Mouse (Mus musculus) lung, postnatal 0 days (tissue): ENCODE measurements around the gene Wbp2. TPM values are rescaled to one million over a fixed set of nuclear protein-coding genes. Genes with fewer than 3 reads are reported as not detected.

Source experiments
- ATAC-seq: fragments of 200-750 bp; cut with Nextera tagmentation; 2 replicates; pipeline ENCODE4 v1.8.0; 2017; ENCODE audit warnings: moderate library complexity
- DNase-seq: peaks from one replicate; pipeline ENCODE4 v3.0.0-alpha.2; 2016; ENCODE audit warnings: low spot score
- H3K27ac ChIP-seq: fragments of 300-500 bp; sonication (generic); 2 replicates; pipeline ENCODE4 v1.5.1; 2014; ENCODE audit warnings: antibody characterized with exemption, mild to moderate bottlenecking, low read length, mixed read lengths
- H3K27me3 ChIP-seq: fragments of 300-500 bp; sonication (generic); replicated peaks from 2 replicates; pipeline ENCODE4 v1.6.1; 2014; ENCODE audit warnings: low read length, mixed read lengths; ENCODE audit not compliant: insufficient read depth
- H3K36me3 ChIP-seq: fragments of 300-500 bp; sonication (generic); 2 replicates; pipeline ENCODE4 v1.6.1; 2014; ENCODE audit warnings: low read length, mixed read lengths; ENCODE audit not compliant: insufficient read depth
- H3K4me1 ChIP-seq: fragments of 300-500 bp; sonication (generic); 2 replicates; pipeline ENCODE4 v1.6.1; 2014; ENCODE audit warnings: antibody characterized with exemption, low read depth, low read length, mixed read lengths; ENCODE audit not compliant: insufficient read depth
- H3K4me2 ChIP-seq: fragments of 300-500 bp; sonication (generic); replicated peaks from 2 replicates; pipeline ENCODE4 v1.6.1; 2014; ENCODE audit warnings: low read depth, mild to moderate bottlenecking, low read length, moderate library complexity, mixed read lengths
- H3K4me3 ChIP-seq: fragments of 300-500 bp; sonication (generic); 2 replicates; pipeline ENCODE4 v1.5.1; 2014; ENCODE audit warnings: low read depth, low read length
- H3K9ac ChIP-seq: fragments of 300-500 bp; sonication (generic); replicated peaks from 2 replicates; pipeline ENCODE4 v1.6.1; 2014; ENCODE audit warnings: low read depth, mild to moderate bottlenecking
- H3K9me3 ChIP-seq: fragments of 300-500 bp; sonication (generic); 2 replicates; pipeline ENCODE4 v1.6.1; 2016; ENCODE audit warnings: low read length, mixed read lengths
- CTCF ChIP-seq: IDR thresholded peaks from 2 replicates; pipeline ENCODE4 v1.5.1; 2016; ENCODE audit warnings: antibody characterized with exemption, mild to moderate bottlenecking
- EP300 ChIP-seq: IDR thresholded peaks from 2 replicates; pipeline ENCODE4 v1.6.1; 2016; ENCODE audit warnings: antibody characterized with exemption, mild to moderate bottlenecking, control low read depth
- WGBS: fragments of 180-500 bp; shearing (Covaris S2); extraction: QIAGEN DNeasy Blood & Tissue Kit; methylation state at CpG from one replicate; pipeline ENCODE4 v1.1.7; 2014; 5-methylcytosine and 5-hydroxymethylcytosine counted together
- polyA plus RNA-seq: library from polyadenylated mRNA; unstranded; fragments of >200 nt; fragmentation: Nextera tagmentation; extraction: Ambion mirVana; gene quantifications from 2 replicates; pipeline ENCODE4 v1.2.1, GENCODE M21; 2015

The Wbp2 gene
- polyA plus RNA-seq, 1 experiment from 2014 or later = 108 TPM

GRCm38 (mm10) chr11:116036671-116037070 lies 50.1 kb downstream of the Wbp2 start:
- Histone ChIP-seq H3K36me3 (0 out of 2 replicates have a peak, but pooled peaks cover 4% of the 10 kb centered on the region), H3K27me3 (no peaks in the 10 kb centered on the region), H3K9me3 (no peaks in the 10 kb centered on the region), H3K4me3 (no peak overlapping the region), H3K27ac (no peak overlapping the region), H3K4me1 (0 out of 2 replicates have a peak, but pooled peaks cover under 1% of the 10 kb centered on the region), H3K4me2 (no peak overlapping the region), H3K9ac (no peak overlapping the region)
- ATAC-seq = no peak
- TF ChIP-seq CTCF (no peak), EP300 (no peak)
- DNase-seq = no peak
- WGBS = 84% methylated on average over 3 of the region's 3 CpGs

DNA sequence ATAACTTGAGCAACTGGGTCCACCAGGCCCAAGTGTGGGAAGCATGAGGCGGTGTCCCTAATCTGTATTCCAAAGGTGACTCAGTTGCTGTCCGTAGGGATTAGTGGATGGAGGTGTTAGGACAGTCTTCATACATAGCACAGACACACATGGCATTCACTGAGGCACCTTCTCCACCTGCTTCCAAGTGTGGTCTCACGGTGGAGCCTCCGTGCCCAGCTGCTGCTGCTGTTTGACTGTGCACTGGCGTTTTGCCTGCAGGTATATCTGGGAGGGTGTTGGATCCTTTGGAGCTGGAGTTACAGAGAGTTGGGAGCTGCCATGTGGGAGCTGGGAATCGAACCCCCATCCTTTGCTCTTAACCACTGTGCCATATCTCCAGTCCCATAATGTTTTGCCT lies 52.2 kb downstream of the Wbp2 start:
- no peak for ATAC-seq

DNA sequence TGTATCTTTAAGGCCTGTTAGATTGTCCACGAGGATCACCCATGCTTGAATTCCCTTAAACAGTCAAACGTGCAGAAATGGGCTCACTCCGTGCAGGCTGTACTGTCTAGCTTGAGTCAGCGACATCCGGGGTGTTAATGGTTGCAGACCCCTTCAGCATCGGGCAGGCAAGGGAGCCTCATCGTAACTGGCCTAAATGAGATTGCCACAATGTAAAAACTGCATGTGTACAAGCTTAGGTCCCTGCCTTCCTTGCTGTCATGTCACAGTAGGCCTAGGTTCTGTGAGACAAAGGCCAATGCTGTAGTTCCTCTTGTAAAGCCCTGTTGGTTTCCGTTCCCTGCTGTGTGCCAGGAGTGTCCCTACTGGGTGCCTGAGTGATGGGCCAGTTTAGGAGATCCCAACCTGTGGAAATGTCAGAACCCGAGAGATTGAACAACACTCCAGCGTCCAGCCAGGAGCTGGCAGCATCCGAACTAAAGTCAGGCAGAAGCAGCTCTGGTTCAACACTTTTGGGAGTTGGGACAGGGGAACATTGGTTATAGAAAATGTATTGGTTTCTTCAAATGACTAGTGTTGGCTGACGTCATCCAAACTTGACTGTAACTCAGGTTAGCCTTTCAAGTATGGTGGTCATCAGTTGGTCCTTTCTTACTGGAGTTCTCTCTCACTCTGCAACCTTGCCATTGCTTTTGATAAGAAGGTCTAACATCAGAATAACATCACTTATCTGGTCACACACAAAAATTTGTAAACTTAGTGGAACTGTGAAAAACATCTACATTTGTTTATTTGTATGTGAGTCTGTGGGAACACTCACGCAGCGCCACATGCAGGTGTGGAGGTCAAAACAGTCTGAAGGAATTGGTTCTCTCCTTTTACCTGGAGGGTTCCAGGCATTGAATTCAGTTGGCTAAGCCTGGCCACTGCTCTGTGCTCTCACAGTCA lies 55.6 kb downstream of the Wbp2 start:
- DNase-seq = peak; percentile 59
- Histone ChIP-seq H3K4me3 (peak overlapping the region; percentile 60), H3K27ac (peak overlapping the region; percentile 96), H3K36me3 (0 out of 2 replicates have a peak, but pooled peaks cover 4% of the 10 kb centered on the region), H3K9me3 (no peaks in the 10 kb centered on the region), H3K27me3 (no peaks in the 10 kb centered on the region), H3K9ac (peak overlapping the region; percentile 66), H3K4me1 (peaks cover 12% of the 10 kb centered on the region; the same call in 1 of the 2 replicates), H3K4me2 (peak overlapping the region; percentile 58)
- ATAC-seq = peak; percentile 1
- WGBS = 20% methylated on average over 14 of the region's 14 CpGs
- TF ChIP-seq CTCF (0 out of 2 replicates have a peak, but pooled peaks have one; percentile 1), EP300 (no peak)

More for the DNA sequence above, 52.2 kb downstream of the Wbp2 start:
- H3K27ac ChIP-seq = no peak overlapping the region
- WGBS = 95% methylated on average over 6 of the region's 6 CpGs
- no peak for TF ChIP-seq CTCF
- no peak overlapping the region for H3K4me2 ChIP-seq
- no peak for DNase-seq
- peaks cover 9% of the 10 kb centered on the region; the same call in 1 of the 2 replicates for H3K4me1 ChIP-seq
- H3K9ac ChIP-seq = no peak overlapping the region
- no peak overlapping the region for H3K4me3 ChIP-seq
- 0 out of 2 replicates have a peak, but pooled peaks cover 4% of the 10 kb centered on the region for H3K36me3 ChIP-seq
- no peaks in the 10 kb centered on the region for H3K27me3 ChIP-seq
- no peaks in the 10 kb centered on the region for H3K9me3 ChIP-seq

DNA sequence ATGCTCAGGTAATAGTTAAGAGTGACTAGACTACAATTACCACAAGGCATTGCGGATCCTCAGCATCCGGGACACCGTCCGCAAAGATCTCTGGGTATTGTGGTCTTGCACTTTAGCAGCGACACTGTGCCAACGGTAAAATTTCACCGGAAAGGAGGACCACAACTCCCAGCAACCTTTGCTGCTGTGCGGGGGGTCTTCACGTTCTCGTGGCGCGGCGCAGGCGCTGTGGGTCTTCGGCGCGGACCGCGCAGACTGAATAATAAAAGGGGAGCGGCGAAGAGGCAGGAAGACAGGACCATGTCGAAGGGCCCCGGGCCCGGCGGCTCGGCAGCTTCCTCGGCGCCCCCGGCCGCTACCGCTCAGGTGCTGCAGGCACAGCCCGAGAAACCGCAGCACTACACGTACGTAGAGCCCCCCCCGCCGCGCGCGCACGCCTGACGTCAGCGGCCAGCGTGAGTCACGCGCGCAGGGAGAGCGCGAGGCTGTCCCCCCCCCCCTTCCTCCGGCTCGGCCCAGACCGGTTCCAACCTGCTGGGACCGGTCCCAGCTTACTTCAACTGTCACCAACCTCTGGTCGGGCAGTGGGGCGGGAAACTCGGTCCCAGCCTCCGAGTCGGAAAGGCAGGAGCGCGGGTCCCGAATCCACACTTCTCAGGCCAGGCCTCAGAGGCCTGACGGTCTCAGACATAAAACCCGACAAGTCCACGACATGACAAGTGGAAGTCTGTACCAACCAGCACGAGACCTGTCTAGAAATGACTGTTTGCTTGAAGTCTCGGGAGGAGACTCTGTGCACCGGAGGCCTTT lies 56.5 kb downstream of the Wbp2 start, which contains the start of gene Unk:
TSS of gene Unk (plus strand) at position 235 of the 810 bp plus-strand sequence.
- H3K4me1 ChIP-seq = peaks cover 12% of the 10 kb centered on the region; the same call in 1 of the 2 replicates
- ATAC-seq (peak; percentile 95), DNase-seq (peak; percentile 99)
- peak within 1 kb of the TSS; percentile 60 for H3K4me3 ChIP-seq
- H3K9me3 ChIP-seq = no peaks in the 10 kb centered on the region
- H3K9ac ChIP-seq = peak within 1 kb of the TSS; percentile 66
- 0 out of 2 replicates have a peak, but pooled peaks cover 4% of the 10 kb centered on the region for H3K36me3 ChIP-seq
- TF ChIP-seq CTCF (no peak), EP300 (peak; percentile 70)
- peak within 1 kb of the TSS; percentile 58 for H3K4me2 ChIP-seq
- H3K27ac ChIP-seq = peak within 1 kb of the TSS; percentile 96
- under 1% methylated on average over 59 of the region's 67 CpGs for WGBS
- H3K27me3 ChIP-seq = no peaks in the 10 kb centered on the region

DNA sequence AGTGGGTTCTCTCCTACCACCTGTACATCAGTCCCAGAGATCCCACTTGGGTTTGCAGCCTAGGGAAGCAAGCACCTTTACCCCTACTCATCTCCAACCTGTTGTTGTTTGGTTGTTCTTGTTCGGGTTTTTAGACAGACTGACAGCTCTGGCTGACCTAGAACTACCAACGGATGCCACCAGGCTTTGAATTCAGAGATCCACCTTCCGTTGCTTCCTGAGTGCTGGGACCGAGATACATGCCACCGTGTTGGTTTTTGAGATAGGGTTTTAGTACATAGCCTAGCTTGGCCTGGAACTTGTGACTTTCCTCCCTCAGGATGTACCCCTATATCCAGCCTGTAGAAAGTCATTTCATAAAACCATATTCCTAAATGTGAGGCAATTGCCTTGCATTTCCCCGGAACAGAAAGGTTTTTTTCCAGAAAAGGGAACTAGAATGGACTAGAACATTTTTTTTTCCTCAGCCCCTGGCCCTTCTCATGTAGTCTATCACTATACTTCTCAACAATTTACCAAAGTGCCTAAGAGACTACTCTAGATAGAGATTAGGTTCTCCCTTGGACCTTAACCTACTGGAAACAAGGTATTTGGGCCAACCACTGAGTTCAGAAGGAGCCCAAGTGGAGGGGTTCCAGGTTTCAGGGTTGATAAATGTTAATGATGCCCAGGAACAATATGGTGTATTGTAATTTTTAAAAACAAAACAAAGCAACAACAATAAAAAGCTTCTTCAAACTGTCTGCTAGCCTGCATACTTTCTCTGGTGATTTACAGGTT lies 57.5 kb downstream of the Wbp2 start:
- 72% methylated on average over 6 of the region's 6 CpGs for WGBS
- no peak overlapping the region for H3K9ac ChIP-seq
- H3K4me1 ChIP-seq = peaks cover 12% of the 10 kb centered on the region; the same call in 1 of the 2 replicates
- H3K4me2 ChIP-seq = peak overlapping the region; percentile 58
- H3K27me3 ChIP-seq = no peaks in the 10 kb centered on the region
- ATAC-seq (no peak), DNase-seq (no peak)
- H3K36me3 ChIP-seq = no peaks in the 10 kb centered on the region
- no peak for TF ChIP-seq EP300
- TF ChIP-seq CTCF = no peak
- no peak overlapping the region for H3K27ac ChIP-seq
- H3K4me3 ChIP-seq = 0 out of 2 replicates have a peak overlapping the region, but pooled peaks have one; percentile 60
- no peaks in the 10 kb centered on the region for H3K9me3 ChIP-seq

Other genes with a start within 250 kb of the Wbp2 start
- 0.57 and 0.68 TPM in 2 replicates for gene Myo15b, start 228.6 kb downstream of the Wbp2 start, polyA plus RNA-seq
- 25.8 and 27.6 TPM in 2 replicates for gene Smim5, start 187.0 kb downstream of the Wbp2 start, polyA plus RNA-seq
- gene Smim6, start 175.0 kb downstream of the Wbp2 start, polyA plus RNA-seq = 58.1 and 61.5 TPM in 2 replicates
- 21.2 and 22.8 TPM in 2 replicates for gene Sap30bp, start 153.7 kb downstream of the Wbp2 start, polyA plus RNA-seq
- 9.2 and 9.9 TPM in 2 replicates for gene Recql5, start 153.5 kb downstream of the Wbp2 start, polyA plus RNA-seq
- gene Itgb4, start 112.3 kb downstream of the Wbp2 start, polyA plus RNA-seq = 3.8 and 4.2 TPM in 2 replicates
- 91.0 and 95.6 TPM in 2 replicates for gene Galk1, start 74.3 kb downstream of the Wbp2 start, polyA plus RNA-seq
- 1,667 and 1,708 TPM in 2 replicates for gene H3f3b, start 59.0 kb downstream of the Wbp2 start, polyA plus RNA-seq
- gene Unk, start 56.7 kb downstream of the Wbp2 start, polyA plus RNA-seq = 14.5 and 15.0 TPM in 2 replicates
- gene Unc13d, start 9.0 kb downstream of the Wbp2 start, polyA plus RNA-seq = 14.9 and 25.3 TPM in 2 replicates
- gene Trim47, start 40.2 kb upstream of the Wbp2 start, polyA plus RNA-seq = 26.3 and 28.8 TPM in 2 replicates
- 3.9 TPM in 2 replicates for gene Trim65, start 44.1 kb upstream of the Wbp2 start, polyA plus RNA-seq
- gene Mrpl38, start 51.9 kb upstream of the Wbp2 start, polyA plus RNA-seq = 44.1 and 45.9 TPM in 2 replicates
- 11.9 and 16.6 TPM in 2 replicates for gene Fbf1, start 81.2 kb upstream of the Wbp2 start, polyA plus RNA-seq
- 74.7 and 79.0 TPM in 2 replicates for gene Ten1, start 111.9 kb upstream of the Wbp2 start, polyA plus RNA-seq
- gene Acox1, start 112.0 kb upstream of the Wbp2 start, polyA plus RNA-seq = 31.7 and 33.5 TPM in 2 replicates
- gene Evpl, start 151.1 kb upstream of the Wbp2 start, polyA plus RNA-seq = 2.9 and 4.2 TPM in 2 replicates
- gene Srp68, start 187.2 kb upstream of the Wbp2 start, polyA plus RNA-seq = 43.0 and 47.4 TPM in 2 replicates
- 0.11 TPM in 1 of 2 replicates, not detected in the other for gene Galr2, start 193.9 kb upstream of the Wbp2 start, polyA plus RNA-seq
- gene Exoc7, start 220.2 kb upstream of the Wbp2 start, polyA plus RNA-seq = 41.3 and 41.9 TPM in 2 replicates
- 39.8 and 44.9 TPM in 2 replicates for gene Foxj1, start 248.4 kb upstream of the Wbp2 start, polyA plus RNA-seq